Mouse (Mus musculus): ENCODE data around the gene Sema3d.

GRCm38 (mm10) chr5:12454946-12455345 lies 71.8 kb downstream of the Sema3d start:
- TF ChIP-seq MAFK (IDR thresholded peaks at IDR 0.05; ENCODE audit: insufficient read depth, low read depth, low read length) = no peak
- no peak for TF ChIP-seq ZC3H11A (IDR thresholded peaks at IDR 0.05; ENCODE audit: borderline replicate concordance, low read depth, low read length)
- TF ChIP-seq CHD2 (IDR thresholded peaks at IDR 0.05; ENCODE audit: low read depth, low read length) = no peak
- no peak for TF ChIP-seq ZNF384 (IDR thresholded peaks at IDR 0.05; ENCODE audit: low read depth, low read length)
- no peak for TF ChIP-seq HCFC1 (IDR thresholded peaks at IDR 0.05; ENCODE audit: borderline replicate concordance, insufficient read depth, low read length)

Measured in ES-E14 (cell line).